Mouse (Mus musculus): Measurements from ENCODE around the gene Cntnap5a. TPM values are rescaled to one million over a fixed set of nuclear protein-coding genes. Genes with fewer than 3 reads are reported as not detected.

Cntnap5a gene
- polyA plus RNA-seq, 1 experiment: 0.03 TPM

GRCm38 (mm10) chr1:116313269-116313668, 628.7 kb downstream of the Cntnap5a start:
- Histone ChIP-seq H3K36me3 (ENCODE audit: control insufficient read depth, insufficient read depth, low read length) (no peaks in the 10 kb centered on the region), H3K4me1 (replicated peaks; ENCODE audit: control insufficient read depth, insufficient read depth, low read length) (no peaks in the 10 kb centered on the region), H3K27ac (ENCODE audit: control insufficient read depth, insufficient read depth, low read length) (no peak overlapping the region), H3K4me3 (ENCODE audit: control insufficient read depth, insufficient read depth, low read length) (no peak overlapping the region), H3K27me3 (ENCODE audit: control insufficient read depth, insufficient read depth, low read length) (no peaks in the 10 kb centered on the region)
- DNase-seq: no peak
- TF ChIP-seq POLR2A (IDR thresholded peaks at IDR 0.05; ENCODE audit: control insufficient read depth, extremely low read depth, insufficient read depth, low read length, poor library complexity): no peak
- TF ChIP-seq CTCF (IDR thresholded peaks at IDR 0.05; ENCODE audit: borderline replicate concordance, control insufficient read depth, extremely low read depth, insufficient read depth, low read length, poor library complexity): no peak

- Histone ChIP-seq H3K27me3 (ENCODE audit: control insufficient read depth, insufficient read depth, low read length) (no peaks in the 10 kb centered on the region), H3K4me1 (replicated peaks; ENCODE audit: control insufficient read depth, insufficient read depth, low read length) (no peaks in the 10 kb centered on the region), H3K36me3 (ENCODE audit: control insufficient read depth, insufficient read depth, low read length) (no peaks in the 10 kb centered on the region), H3K27ac (ENCODE audit: control insufficient read depth, insufficient read depth, low read length) (no peak overlapping the region), H3K4me3 (ENCODE audit: control insufficient read depth, insufficient read depth, low read length) (no peak overlapping the region)
- no peak for DNase-seq
- TF ChIP-seq POLR2A (IDR thresholded peaks at IDR 0.05; ENCODE audit: control insufficient read depth, extremely low read depth, insufficient read depth, low read length, poor library complexity): no peak
- no peak for TF ChIP-seq CTCF (IDR thresholded peaks at IDR 0.05; ENCODE audit: borderline replicate concordance, control insufficient read depth, extremely low read depth, insufficient read depth, low read length, poor library complexity)
Observed at GRCm38 (mm10) chr1:116324505-116324904, 639.9 kb downstream of the Cntnap5a start.

- no peak for DNase-seq
- no peaks in the 10 kb centered on the region for H3K4me1 ChIP-seq (replicated peaks; ENCODE audit: control insufficient read depth, insufficient read depth, low read length)
- no peaks in the 10 kb centered on the region for H3K27me3 ChIP-seq (ENCODE audit: control insufficient read depth, insufficient read depth, low read length)
- H3K27ac ChIP-seq (ENCODE audit: control insufficient read depth, insufficient read depth, low read length): no peak overlapping the region
- no peaks in the 10 kb centered on the region for H3K36me3 ChIP-seq (ENCODE audit: control insufficient read depth, insufficient read depth, low read length)
- H3K4me3 ChIP-seq (ENCODE audit: control insufficient read depth, insufficient read depth, low read length): no peak overlapping the region
- TF ChIP-seq CTCF (IDR thresholded peaks at IDR 0.05; ENCODE audit: borderline replicate concordance, control insufficient read depth, extremely low read depth, insufficient read depth, low read length, poor library complexity): no peak
- TF ChIP-seq POLR2A (IDR thresholded peaks at IDR 0.05; ENCODE audit: control insufficient read depth, extremely low read depth, insufficient read depth, low read length, poor library complexity): no peak
Observed at GRCm38 (mm10) chr1:116353669-116354068, 669.1 kb downstream of the Cntnap5a start.

GRCm38 (mm10) chr1:116365606-116366005, 681.0 kb downstream of the Cntnap5a start:
- Histone ChIP-seq H3K27me3 (ENCODE audit: control insufficient read depth, insufficient read depth, low read length) (no peaks in the 10 kb centered on the region), H3K4me1 (replicated peaks; ENCODE audit: control insufficient read depth, insufficient read depth, low read length) (no peaks in the 10 kb centered on the region), H3K36me3 (ENCODE audit: control insufficient read depth, insufficient read depth, low read length) (no peaks in the 10 kb centered on the region), H3K4me3 (ENCODE audit: control insufficient read depth, insufficient read depth, low read length) (no peak overlapping the region), H3K27ac (ENCODE audit: control insufficient read depth, insufficient read depth, low read length) (no peak overlapping the region)
- 78% methylated on average over 2 of the region's 2 CpGs for WGBS
- DNase-seq: no peak
- no peak for TF ChIP-seq CTCF (IDR thresholded peaks at IDR 0.05; ENCODE audit: borderline replicate concordance, control insufficient read depth, extremely low read depth, insufficient read depth, low read length, poor library complexity)
- no peak for TF ChIP-seq POLR2A (IDR thresholded peaks at IDR 0.05; ENCODE audit: control insufficient read depth, extremely low read depth, insufficient read depth, low read length, poor library complexity)

- Histone ChIP-seq H3K36me3 (ENCODE audit: control insufficient read depth, insufficient read depth, low read length) (no peaks in the 10 kb centered on the region), H3K27me3 (ENCODE audit: control insufficient read depth, insufficient read depth, low read length) (no peaks in the 10 kb centered on the region), H3K27ac (ENCODE audit: control insufficient read depth, insufficient read depth, low read length) (no peak overlapping the region), H3K4me3 (ENCODE audit: control insufficient read depth, insufficient read depth, low read length) (no peak overlapping the region), H3K4me1 (replicated peaks; ENCODE audit: control insufficient read depth, insufficient read depth, low read length) (no peaks in the 10 kb centered on the region)
- no peak for DNase-seq
- WGBS: 52% methylated on average over 2 of the region's 2 CpGs
- no peak for TF ChIP-seq POLR2A (IDR thresholded peaks at IDR 0.05; ENCODE audit: control insufficient read depth, extremely low read depth, insufficient read depth, low read length, poor library complexity)
- TF ChIP-seq CTCF (IDR thresholded peaks at IDR 0.05; ENCODE audit: borderline replicate concordance, control insufficient read depth, extremely low read depth, insufficient read depth, low read length, poor library complexity): no peak
Observed at GRCm38 (mm10) chr1:116366171-116366570, 681.6 kb downstream of the Cntnap5a start.

- no peak overlapping the region for H3K4me3 ChIP-seq (ENCODE audit: control insufficient read depth, insufficient read depth, low read length)
- no peaks in the 10 kb centered on the region for H3K4me1 ChIP-seq (replicated peaks; ENCODE audit: control insufficient read depth, insufficient read depth, low read length)
- no peak for DNase-seq
- H3K36me3 ChIP-seq (ENCODE audit: control insufficient read depth, insufficient read depth, low read length): no peaks in the 10 kb centered on the region
- TF ChIP-seq CTCF (IDR thresholded peaks at IDR 0.05; ENCODE audit: borderline replicate concordance, control insufficient read depth, extremely low read depth, insufficient read depth, low read length, poor library complexity): no peak
- TF ChIP-seq POLR2A (IDR thresholded peaks at IDR 0.05; ENCODE audit: control insufficient read depth, extremely low read depth, insufficient read depth, low read length, poor library complexity): no peak
- H3K27me3 ChIP-seq (ENCODE audit: control insufficient read depth, insufficient read depth, low read length): no peaks in the 10 kb centered on the region
- H3K27ac ChIP-seq (ENCODE audit: control insufficient read depth, insufficient read depth, low read length): no peak overlapping the region
Observed at GRCm38 (mm10) chr1:116366806-116367205, 682.2 kb downstream of the Cntnap5a start.

- Histone ChIP-seq H3K27ac (ENCODE audit: control insufficient read depth, insufficient read depth, low read length) (no peak overlapping the region), H3K4me3 (ENCODE audit: control insufficient read depth, insufficient read depth, low read length) (no peak overlapping the region), H3K36me3 (ENCODE audit: control insufficient read depth, insufficient read depth, low read length) (no peaks in the 10 kb centered on the region), H3K27me3 (ENCODE audit: control insufficient read depth, insufficient read depth, low read length) (no peaks in the 10 kb centered on the region), H3K4me1 (replicated peaks; ENCODE audit: control insufficient read depth, insufficient read depth, low read length) (no peaks in the 10 kb centered on the region)
- DNase-seq: no peak
- WGBS: 84% methylated on average over 7 of the region's 7 CpGs
- TF ChIP-seq CTCF (IDR thresholded peaks at IDR 0.05; ENCODE audit: borderline replicate concordance, control insufficient read depth, extremely low read depth, insufficient read depth, low read length, poor library complexity) (no peak), POLR2A (IDR thresholded peaks at IDR 0.05; ENCODE audit: control insufficient read depth, extremely low read depth, insufficient read depth, low read length, poor library complexity) (no peak)
Observed at GRCm38 (mm10) chr1:116367572-116367971, 683.0 kb downstream of the Cntnap5a start.

Data from thymus, adult 2 months (tissue).